Mouse (Mus musculus) liver, embryonic 12.5 days (tissue): ENCODE results near the gene Prrt1. TPM values are rescaled to one million over a fixed set of nuclear protein-coding genes. Genes with fewer than 3 reads are reported as not detected.

Experiments used
- ATAC-seq: fragments of 200-750 bp; cut with Nextera tagmentation; 2 replicates; pipeline ENCODE4 v1.8.0; 2017; ENCODE audit warnings: moderate number of reproducible peaks, mild to moderate bottlenecking, moderate library complexity
- H3K27ac ChIP-seq: fragments of 300-500 bp; sonication (generic); 2 replicates; pipeline ENCODE4 v1.5.1; 2016; ENCODE audit warnings: mild to moderate bottlenecking
- H3K27me3 ChIP-seq: fragments of 300-500 bp; sonication (generic); replicated peaks from 2 replicates; pipeline ENCODE4 v1.6.1; 2016; ENCODE audit warnings: mild to moderate bottlenecking, moderate library complexity
- H3K36me3 ChIP-seq: fragments of 300-500 bp; sonication (generic); 2 replicates; pipeline ENCODE4 v1.6.1; 2016; ENCODE audit warnings: mild to moderate bottlenecking, moderate library complexity
- H3K4me1 ChIP-seq: fragments of 300-500 bp; sonication (generic); 2 replicates; pipeline ENCODE4 v1.6.1; 2016
- H3K4me2 ChIP-seq: fragments of 300-500 bp; sonication (generic); 2 replicates; pipeline ENCODE4 v1.6.1; 2016; ENCODE audit warnings: mild to moderate bottlenecking, moderate library complexity
- H3K4me3 ChIP-seq: fragments of 300-500 bp; sonication (generic); 2 replicates; pipeline ENCODE4 v1.5.1; 2016; ENCODE audit warnings: mild to moderate bottlenecking, moderate library complexity
- H3K9ac ChIP-seq: fragments of 300-500 bp; sonication (generic); 2 replicates; pipeline ENCODE4 v1.6.1; 2016; ENCODE audit warnings: mild to moderate bottlenecking, moderate library complexity
- H3K9me3 ChIP-seq: fragments of 300-500 bp; sonication (generic); replicated peaks from 2 replicates; pipeline ENCODE4 v1.6.1; 2016; ENCODE audit warnings: mild to moderate bottlenecking, moderate library complexity
- WGBS: fragments of 180-500 bp; shearing (Covaris S2); methylation state at CpG from one replicate; pipeline ENCODE4 v1.1.7; 2016; ENCODE audit not compliant: insufficient replicate concordance; 5-methylcytosine and 5-hydroxymethylcytosine counted together
- polyA plus RNA-seq: library from polyadenylated mRNA; unstranded; fragments of >200 nt; fragmentation: Nextera tagmentation; extraction: Ambion mirVana; gene quantifications from 2 replicates; pipeline ENCODE4 v1.2.1, GENCODE M21; 2016

Prrt1 gene
- polyA plus RNA-seq, 1 experiment from 2014 or later: not detected

GRCm38 (mm10) chr17:34646906-34647787 is 17.8 kb downstream of the Prrt1 start, which contains the start of gene Atf6b:
Atf6b (plus strand) TSS chr17:34647146.
- WGBS: 1% methylated on average over 65 of the region's 66 CpGs

GRCm38 (mm10) chr17:34648141-34648890 is 19.0 kb downstream of the Prrt1 start:
- no peaks in the 10 kb centered on the region for H3K9me3 ChIP-seq
- H3K27ac ChIP-seq: 0 out of 2 replicates have a peak overlapping the region, but pooled peaks have one; percentile 72
- peaks cover 40% of the 10 kb centered on the region for H3K4me1 ChIP-seq
- WGBS: 81% methylated on average over 16 of the region's 16 CpGs
- peak overlapping the region; percentile 94 for H3K4me2 ChIP-seq
- no peaks in the 10 kb centered on the region for H3K27me3 ChIP-seq
- ATAC-seq: no peak
- peaks cover 50% of the 10 kb centered on the region for H3K36me3 ChIP-seq
- H3K4me3 ChIP-seq: peak overlapping the region; percentile 95
- peak overlapping the region; percentile 86 for H3K9ac ChIP-seq

More at GRCm38 (mm10) chr17:34646906-34647787, 17.8 kb downstream of the Prrt1 start, which contains the start of gene Atf6b:
- Histone ChIP-seq H3K4me2 (peak within 1 kb of the TSS; percentile 94), H3K4me3 (peak within 1 kb of the TSS; percentile 95), H3K4me1 (peaks cover 40% of the 10 kb centered on the region), H3K27me3 (peaks cover 5% of the 10 kb centered on the region; the same call in 1 of the 2 replicates), H3K9ac (peak within 1 kb of the TSS; percentile 86), H3K9me3 (no peaks in the 10 kb centered on the region), H3K27ac (peak within 1 kb of the TSS; percentile 72), H3K36me3 (peaks cover 39% of the 10 kb centered on the region)
- ATAC-seq: peak; percentile 97

- H3K4me1 ChIP-seq: peaks cover 34% of the 10 kb centered on the region
- H3K27ac ChIP-seq: no peak overlapping the region
- 79% methylated on average over 18 of the region's 18 CpGs for WGBS
- H3K9ac ChIP-seq: no peak overlapping the region
- ATAC-seq: no peak
- H3K4me2 ChIP-seq: no peak overlapping the region
- H3K27me3 ChIP-seq: no peaks in the 10 kb centered on the region
- peaks cover 60% of the 10 kb centered on the region for H3K36me3 ChIP-seq
- no peaks in the 10 kb centered on the region for H3K9me3 ChIP-seq
- H3K4me3 ChIP-seq: no peak overlapping the region
Observed at GRCm38 (mm10) chr17:34649106-34649864, 20.0 kb downstream of the Prrt1 start.

- H3K36me3 ChIP-seq: peaks cover 68% of the 10 kb centered on the region
- ATAC-seq: no peak
- no peak overlapping the region for H3K9ac ChIP-seq
- H3K27me3 ChIP-seq: no peaks in the 10 kb centered on the region
- H3K9me3 ChIP-seq: no peaks in the 10 kb centered on the region
- no peak overlapping the region for H3K27ac ChIP-seq
- H3K4me1 ChIP-seq: peaks cover 29% of the 10 kb centered on the region
- no peak overlapping the region for H3K4me3 ChIP-seq
- WGBS: 83% methylated on average over 14 of the region's 14 CpGs
- no peak overlapping the region for H3K4me2 ChIP-seq
Observed at GRCm38 (mm10) chr17:34650781-34651180, 21.4 kb downstream of the Prrt1 start.

GRCm38 (mm10) chr17:34651507-34652221 is 22.3 kb downstream of the Prrt1 start:
- no peak overlapping the region for H3K27ac ChIP-seq
- WGBS: 59% methylated on average over 19 of the region's 19 CpGs
- no peak overlapping the region for H3K4me2 ChIP-seq
- no peak overlapping the region for H3K4me3 ChIP-seq
- no peaks in the 10 kb centered on the region for H3K27me3 ChIP-seq
- H3K36me3 ChIP-seq: peaks cover 68% of the 10 kb centered on the region
- H3K9me3 ChIP-seq: no peaks in the 10 kb centered on the region
- no peak overlapping the region for H3K9ac ChIP-seq
- ATAC-seq: no peak
- H3K4me1 ChIP-seq: peaks cover 20% of the 10 kb centered on the region

GRCm38 (mm10) chr17:34652546-34652945 is 23.2 kb downstream of the Prrt1 start:
- 77% methylated on average over 10 of the region's 10 CpGs for WGBS
- Histone ChIP-seq H3K27me3 (peaks cover 7% of the 10 kb centered on the region), H3K36me3 (peaks cover 68% of the 10 kb centered on the region), H3K27ac (no peak overlapping the region), H3K4me2 (no peak overlapping the region), H3K4me3 (no peak overlapping the region), H3K9me3 (no peaks in the 10 kb centered on the region), H3K4me1 (peaks cover 17% of the 10 kb centered on the region), H3K9ac (no peak overlapping the region)
- ATAC-seq: no peak

GRCm38 (mm10) chr17:34652985-34653384 is 23.7 kb downstream of the Prrt1 start:
- Histone ChIP-seq H3K4me2 (no peak overlapping the region), H3K27ac (no peak overlapping the region), H3K4me1 (peaks cover 13% of the 10 kb centered on the region), H3K9me3 (no peaks in the 10 kb centered on the region), H3K36me3 (peaks cover 68% of the 10 kb centered on the region), H3K27me3 (peaks cover 11% of the 10 kb centered on the region), H3K9ac (no peak overlapping the region), H3K4me3 (no peak overlapping the region)
- ATAC-seq: no peak
- 83% methylated on average over 8 of the region's 8 CpGs for WGBS

GRCm38 (mm10) chr17:34653746-34654285 is 24.5 kb downstream of the Prrt1 start:
- Histone ChIP-seq H3K4me1 (peaks cover 8% of the 10 kb centered on the region; the same call in 1 of the 2 replicates), H3K4me2 (no peak overlapping the region), H3K9ac (no peak overlapping the region), H3K27me3 (peaks cover 19% of the 10 kb centered on the region), H3K36me3 (peaks cover 62% of the 10 kb centered on the region), H3K9me3 (no peaks in the 10 kb centered on the region), H3K4me3 (no peak overlapping the region), H3K27ac (no peak overlapping the region)
- ATAC-seq: no peak
- WGBS: 55% methylated on average over 9 of the region's 9 CpGs

GRCm38 (mm10) chr17:34654392-34654791 is 25.1 kb downstream of the Prrt1 start:
- WGBS: 83% methylated on average over 13 of the region's 13 CpGs
- H3K4me1 ChIP-seq: peaks cover 8% of the 10 kb centered on the region; the same call in 1 of the 2 replicates
- H3K4me3 ChIP-seq: no peak overlapping the region
- no peak for ATAC-seq
- H3K36me3 ChIP-seq: peaks cover 57% of the 10 kb centered on the region
- no peaks in the 10 kb centered on the region for H3K9me3 ChIP-seq
- no peak overlapping the region for H3K4me2 ChIP-seq
- no peak overlapping the region for H3K27ac ChIP-seq
- H3K27me3 ChIP-seq: peaks cover 24% of the 10 kb centered on the region
- H3K9ac ChIP-seq: no peak overlapping the region

- no peak overlapping the region for H3K9ac ChIP-seq
- peaks cover 8% of the 10 kb centered on the region; the same call in 1 of the 2 replicates for H3K4me1 ChIP-seq
- no peaks in the 10 kb centered on the region for H3K9me3 ChIP-seq
- H3K27me3 ChIP-seq: peaks cover 32% of the 10 kb centered on the region
- H3K27ac ChIP-seq: no peak overlapping the region
- H3K4me2 ChIP-seq: no peak overlapping the region
- H3K36me3 ChIP-seq: peaks cover 49% of the 10 kb centered on the region
- H3K4me3 ChIP-seq: no peak overlapping the region
- 60% methylated on average over 7 of the region's 7 CpGs for WGBS
- ATAC-seq: 0 out of 2 replicates have a peak, but pooled peaks have one; percentile 7
Observed at GRCm38 (mm10) chr17:34655160-34655559, 25.8 kb downstream of the Prrt1 start.
